Mouse (Mus musculus): ENCODE data around the gene Htr1d.

DNA sequence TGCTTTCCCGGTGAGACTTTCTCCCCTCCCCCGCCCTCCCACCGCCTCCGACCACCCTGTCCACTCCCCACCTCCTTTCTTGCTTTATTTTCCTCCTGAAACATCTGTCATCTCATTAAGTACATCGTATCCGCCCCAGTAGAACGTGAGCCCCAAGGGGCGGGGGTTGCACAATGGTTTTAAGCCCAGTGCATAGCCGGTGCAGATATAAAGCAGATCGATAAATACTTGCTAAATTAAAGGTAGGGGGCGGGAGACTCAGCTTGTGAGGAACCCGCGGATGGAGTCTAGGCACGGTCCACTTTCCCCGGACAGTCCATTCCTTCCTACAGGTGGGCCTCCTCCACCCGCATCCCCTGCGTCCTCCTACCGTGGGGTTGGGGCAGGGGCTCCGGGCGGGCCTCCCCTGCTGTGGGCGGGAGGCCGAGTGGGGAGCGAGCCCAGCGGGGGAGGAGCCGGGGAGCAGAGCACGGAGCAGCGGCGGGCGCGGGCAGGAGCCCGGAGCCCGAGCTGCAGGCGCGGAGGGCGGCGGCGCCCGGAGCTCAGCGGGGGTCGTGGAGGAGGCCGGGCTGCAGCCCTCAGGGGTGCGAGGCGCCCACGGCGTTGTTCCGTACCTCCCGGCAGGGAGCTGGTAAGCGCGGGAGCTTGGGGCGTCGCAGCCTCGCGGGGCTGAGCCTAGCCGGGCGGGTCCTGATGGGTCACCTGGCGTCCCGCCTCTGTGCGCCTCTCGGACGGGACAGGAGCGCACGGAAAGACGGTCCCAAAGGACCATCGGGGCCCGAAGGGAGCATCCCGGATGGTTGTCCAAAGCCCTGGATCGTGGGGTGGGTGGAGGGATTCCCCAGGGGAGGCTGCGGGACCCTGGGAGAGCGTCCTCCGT, 1.0 kb downstream of the Htr1d start:
- TF ChIP-seq CTCF (IDR thresholded peaks at IDR 0.05; ENCODE audit: low read depth, low read length) = no peak
- no peak for TF ChIP-seq GATA1 (IDR thresholded peaks at IDR 0.05; ENCODE audit: borderline replicate concordance, low read length)
- no peak for TF ChIP-seq POLR2AphosphoS5 (IDR thresholded peaks at IDR 0.05; ENCODE audit: insufficient replicate concordance, low read depth, low read length)

Data from G1E (cell line).